Mouse (Mus musculus) layer of hippocampus, postnatal 36 days (tissue): ENCODE measurements at regions not wholly inside any gene's neighbourhood (a gene's known extent, or its start where the extent isn't known, plus 50 kb on each side); places are given as distances from the start of the nearest gene placed in this dataset.

Experiments
- DNase-seq, 2 experiments: peaks; one replicate each; pipeline ENCODE4 v3.0.0; 2022

DNA sequence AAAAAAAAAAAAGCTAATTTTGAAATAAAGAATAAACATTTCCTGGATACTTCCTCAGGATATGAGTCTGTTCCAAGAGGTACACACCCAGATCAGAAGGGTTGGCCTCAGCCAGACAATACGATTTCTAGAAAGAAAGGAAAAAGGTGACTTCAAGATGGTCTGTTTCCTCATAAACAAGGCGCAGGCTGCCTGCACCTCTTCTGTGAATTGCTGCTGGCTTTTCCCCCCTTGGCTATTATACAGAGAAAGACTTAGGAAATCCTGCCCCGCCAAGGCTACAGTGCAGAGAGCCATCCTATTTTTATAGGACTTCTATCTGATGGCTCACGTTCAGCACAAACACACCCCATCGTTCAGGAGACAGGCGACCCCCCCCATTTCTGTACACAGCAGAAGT, 204.8 kb upstream of the Mgmt start:
- no peak for DNase-seq

DNA sequence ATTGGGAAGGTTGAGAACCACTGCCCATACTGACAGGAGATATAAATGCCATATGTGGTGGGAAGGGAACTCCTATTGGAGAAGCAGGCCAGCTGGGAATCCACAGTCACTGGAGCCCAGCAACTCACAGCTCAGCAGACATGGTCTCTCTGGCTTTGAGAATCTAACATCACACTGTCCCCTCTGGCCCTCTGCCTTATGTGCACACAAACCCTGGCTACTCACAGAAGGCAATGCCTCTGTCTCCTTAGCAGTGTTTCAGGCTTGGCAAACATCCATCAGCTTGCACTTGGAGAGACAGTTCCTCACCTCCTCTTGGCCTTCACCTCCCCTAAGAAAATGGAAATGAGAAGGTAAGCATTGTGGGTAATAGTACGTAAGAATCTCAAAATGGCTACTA, 188.2 kb upstream of the Mgmt start:
- DNase-seq, result no peak

GRCm38 (mm10) chr7:136707200-136708003, 187.0 kb upstream of the Mgmt start:
- DNase-seq, result no peak

DNA sequence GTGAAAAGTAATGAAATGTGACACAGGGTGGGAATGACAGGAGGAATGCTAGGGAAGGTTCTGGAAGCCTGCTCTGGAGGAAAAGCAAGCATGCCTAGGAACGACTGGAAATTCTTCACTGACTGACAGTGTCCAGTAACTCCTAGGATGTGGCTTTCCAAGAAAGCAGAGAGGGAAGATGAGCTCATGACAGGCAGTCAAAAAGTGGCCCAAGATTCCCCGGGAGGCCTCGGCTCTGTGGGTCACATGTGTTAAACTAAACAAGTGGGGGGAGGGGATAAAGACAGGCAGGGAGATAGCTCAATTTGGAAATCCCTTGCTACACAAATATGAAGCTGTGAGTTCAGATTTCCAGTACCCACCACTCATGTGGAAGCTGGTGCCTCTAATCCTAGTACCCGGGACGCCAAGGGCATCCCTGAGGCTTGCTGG, 186.4 kb upstream of the Mgmt start:
- no peak for DNase-seq

DNA sequence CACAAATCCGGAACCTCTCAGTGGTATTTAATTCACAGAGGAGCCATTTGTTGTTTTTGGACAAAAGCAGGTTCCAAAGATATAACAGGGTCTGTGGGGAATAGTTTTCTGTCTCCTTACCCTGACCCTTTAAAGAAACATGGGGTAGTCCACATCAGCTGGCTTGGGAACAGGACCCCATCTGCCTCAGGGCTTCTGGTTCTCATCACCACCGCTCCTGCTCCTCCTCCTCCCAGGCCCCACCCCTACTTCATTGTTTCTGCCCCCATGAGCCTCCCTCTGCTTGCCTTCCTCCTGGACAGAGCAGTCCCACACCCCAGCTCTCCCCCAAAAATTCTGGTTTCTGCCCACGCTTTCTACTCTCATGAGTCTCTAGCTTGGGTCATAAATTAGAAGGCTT, 183.8 kb upstream of the Mgmt start:
- no peak for DNase-seq

DNA sequence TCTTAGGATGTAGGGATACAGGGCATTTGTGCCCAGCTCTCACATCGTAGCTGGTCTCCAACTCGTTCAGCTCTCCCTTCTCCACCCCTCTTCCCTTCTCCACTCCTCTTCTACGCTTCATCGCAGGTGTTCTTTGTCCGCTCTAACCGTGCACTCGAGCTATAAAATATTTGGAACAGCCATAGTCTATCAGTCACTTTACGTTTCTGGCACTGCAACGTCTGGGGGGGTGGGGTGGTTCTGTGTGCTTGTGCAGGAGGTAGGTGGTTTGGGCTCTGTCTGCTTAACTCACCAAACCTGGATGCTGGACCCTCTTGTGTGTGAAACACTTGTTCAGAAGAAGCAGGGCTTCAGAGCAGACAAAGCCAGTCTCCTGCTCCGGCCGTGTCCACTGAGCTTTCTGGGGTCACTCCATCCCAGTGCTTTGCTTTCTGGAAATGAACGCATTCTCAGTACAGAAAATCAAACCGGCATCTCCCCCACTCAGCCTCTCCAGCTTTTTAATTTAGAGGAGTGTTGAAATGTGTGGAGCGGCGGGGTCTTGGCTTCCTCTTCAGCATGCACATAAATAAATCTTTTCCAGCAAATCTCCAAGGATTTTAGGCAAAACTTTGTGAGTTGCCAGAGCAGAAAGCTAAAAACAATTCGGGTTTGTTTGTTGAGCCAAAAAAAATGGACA, 181.3 kb upstream of the Mgmt start:
- DNase-seq, result no peak

DNA sequence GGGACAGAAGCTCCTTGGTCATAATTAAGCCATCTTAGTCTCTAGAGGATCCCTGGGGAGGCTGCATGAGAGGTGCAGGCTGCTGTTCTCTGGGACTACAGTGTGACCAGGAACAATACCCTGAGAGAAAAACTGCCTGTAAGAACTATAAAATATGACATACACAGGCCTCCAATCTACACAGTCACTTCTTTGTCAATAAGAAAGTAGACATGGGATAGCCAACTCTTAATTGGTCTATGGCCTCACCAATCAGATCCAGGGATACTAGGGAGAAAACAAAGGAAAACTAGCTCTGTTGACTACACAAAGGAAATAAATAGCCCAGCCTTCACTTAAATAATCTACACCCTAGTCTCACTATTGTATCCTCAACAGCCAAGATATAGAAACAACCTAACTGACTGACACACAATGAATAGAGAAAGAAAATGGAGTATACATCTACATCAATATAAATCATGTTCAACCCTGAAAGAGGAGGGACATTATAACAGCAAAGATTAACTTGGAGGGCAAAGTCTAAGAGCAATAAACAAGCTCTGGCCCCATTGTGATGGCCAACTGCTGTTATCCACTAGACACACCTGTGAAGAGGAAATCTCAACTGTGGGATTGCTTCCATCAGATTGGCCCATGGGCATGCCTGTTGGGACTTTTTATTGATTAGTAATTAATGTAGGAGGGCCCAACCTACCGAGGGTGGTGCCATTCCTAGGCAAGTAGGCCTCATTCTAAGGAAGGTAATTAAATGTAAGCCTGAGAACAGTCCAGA, 166.6 kb upstream of the Mgmt start:
- no peak for DNase-seq

DNA sequence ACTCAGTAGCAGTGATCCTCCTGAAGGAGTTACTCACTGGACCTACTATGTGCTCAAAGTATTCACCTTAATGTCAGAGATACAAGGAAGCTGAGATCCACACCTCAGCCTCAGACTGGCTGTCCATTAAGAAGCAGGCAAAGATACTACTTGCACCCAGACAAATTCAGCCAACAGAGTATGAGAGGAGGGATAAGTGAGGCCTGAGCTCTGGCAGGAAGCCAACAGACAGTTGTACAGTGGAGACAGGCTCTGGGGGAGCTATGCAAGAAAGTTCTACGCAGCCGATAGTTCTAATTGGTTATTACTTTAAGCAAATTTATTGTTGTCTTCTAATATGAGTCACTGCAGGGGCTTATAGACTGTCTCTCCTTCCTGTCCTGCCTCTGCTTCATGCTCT, 152.2 kb upstream of the Mgmt start:
- DNase-seq, result no peak

DNA sequence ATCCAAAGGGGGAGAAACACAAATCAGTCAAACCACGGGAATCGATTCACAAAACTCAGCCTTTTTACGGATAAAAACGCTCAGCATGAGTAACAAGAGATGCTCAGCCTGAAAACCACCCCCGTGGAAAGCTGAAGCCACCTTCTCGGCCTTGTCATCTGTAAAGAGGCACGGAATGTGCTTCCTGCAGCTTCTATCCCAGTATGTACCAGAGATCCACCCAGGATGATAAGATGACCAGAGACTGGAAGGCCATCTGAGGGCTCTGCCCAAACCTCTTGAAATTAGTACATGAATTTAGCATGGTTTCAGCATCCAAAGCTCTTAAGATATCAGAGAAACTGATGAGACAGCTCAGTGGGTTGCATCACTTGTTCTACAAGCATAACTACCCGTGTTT, 149.0 kb upstream of the Mgmt start:
- no peak for DNase-seq

GRCm38 (mm10) chr7:136751477-136751876, 142.9 kb upstream of the Mgmt start:
- no peak for DNase-seq

DNA sequence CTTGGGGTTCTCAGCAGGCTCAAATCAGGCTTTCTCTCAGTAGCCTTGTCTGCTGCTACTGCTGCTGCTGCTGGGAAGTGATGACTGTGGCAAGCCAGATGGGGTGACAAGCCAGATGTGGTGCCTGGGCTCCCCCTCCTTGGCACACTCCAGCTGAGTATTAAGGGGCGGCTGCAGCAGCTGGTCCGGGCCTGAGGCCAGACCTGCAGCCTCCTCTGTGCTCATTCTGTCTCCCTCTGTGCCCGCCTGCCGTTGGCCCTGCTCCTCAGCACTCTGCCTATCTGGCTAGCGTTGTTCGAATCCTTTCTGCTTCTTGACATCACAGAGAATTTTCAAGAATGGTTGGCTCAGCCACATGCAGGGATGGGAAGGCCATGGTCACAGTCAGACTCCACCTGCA, 139.6 kb upstream of the Mgmt start:
- no peak for DNase-seq

DNA sequence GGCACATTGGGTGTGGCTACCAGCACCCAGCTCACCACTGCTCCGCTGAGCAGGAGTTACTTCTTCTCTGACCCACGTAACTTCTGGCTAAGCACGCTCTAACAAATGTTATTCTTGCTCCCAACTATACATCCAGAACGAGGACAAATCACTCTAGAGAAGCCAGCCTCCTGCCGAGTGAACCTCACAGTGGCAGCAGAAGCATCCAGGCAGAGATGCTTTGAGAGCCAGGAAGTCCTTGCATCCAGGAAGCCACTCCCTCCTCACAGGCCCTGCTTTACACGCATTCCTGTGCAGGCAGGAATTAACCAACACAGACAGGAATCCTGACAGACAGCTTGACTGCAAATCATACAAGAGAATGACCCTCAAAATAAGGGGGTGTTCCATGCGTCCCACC, 129.4 kb upstream of the Mgmt start:
- DNase-seq, result no peak

DNA sequence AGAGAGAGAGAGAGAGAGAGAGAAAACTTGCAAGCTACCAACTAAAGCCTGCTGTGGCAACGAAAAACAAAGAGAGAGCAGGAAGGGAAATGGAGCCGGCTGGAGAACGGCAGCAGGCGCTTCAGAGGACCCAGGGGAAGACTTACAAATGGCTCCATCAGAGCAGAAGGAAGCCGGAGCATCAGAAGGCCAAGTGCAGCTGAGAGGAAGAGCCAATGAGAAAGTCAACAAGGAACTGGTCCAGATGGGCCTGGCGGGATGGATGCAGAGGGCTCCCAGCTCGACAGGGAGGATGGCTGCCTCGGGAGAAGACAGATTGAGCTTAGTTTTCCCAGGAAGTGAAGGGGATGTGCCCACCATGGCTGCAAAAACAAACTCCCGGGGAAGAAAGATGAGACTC, 127.2 kb upstream of the Mgmt start:
- no peak for DNase-seq

GRCm38 (mm10) chr7:136780708-136781107, 113.7 kb upstream of the Mgmt start:
- DNase-seq, result no peak

GRCm38 (mm10) chr7:136791162-136791561, 103.3 kb upstream of the Mgmt start:
- DNase-seq, result no peak

GRCm38 (mm10) chr7:136792131-136792530, 102.3 kb upstream of the Mgmt start:
- no peak for DNase-seq

- DNase-seq, result no peak
These were observed 98.0 kb upstream of the Mgmt start for GRCm38 (mm10) chr7:136796415-136796814.

GRCm38 (mm10) chr7:136797780-136798435, 96.5 kb upstream of the Mgmt start:
- no peak for DNase-seq

DNA sequence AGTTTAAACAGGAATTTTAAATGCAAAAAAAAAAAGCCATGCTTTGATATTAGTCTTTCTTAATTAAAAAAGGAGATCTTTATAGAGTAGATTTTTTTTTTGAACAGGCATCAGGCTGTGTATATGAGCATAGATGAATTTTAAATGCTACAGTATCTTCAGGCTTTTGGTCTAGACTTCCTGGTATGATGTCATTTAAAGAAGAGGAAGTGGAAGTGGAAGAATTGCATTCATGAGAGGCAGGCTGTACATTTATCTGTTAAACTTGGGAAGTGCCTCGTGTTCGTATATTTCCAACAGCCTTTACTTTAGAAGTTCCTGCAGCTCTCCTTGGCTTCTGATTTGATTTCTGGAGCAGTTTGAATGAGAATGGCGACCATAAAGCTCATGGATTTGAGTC, 95.8 kb upstream of the Mgmt start:
- no peak for DNase-seq

DNA sequence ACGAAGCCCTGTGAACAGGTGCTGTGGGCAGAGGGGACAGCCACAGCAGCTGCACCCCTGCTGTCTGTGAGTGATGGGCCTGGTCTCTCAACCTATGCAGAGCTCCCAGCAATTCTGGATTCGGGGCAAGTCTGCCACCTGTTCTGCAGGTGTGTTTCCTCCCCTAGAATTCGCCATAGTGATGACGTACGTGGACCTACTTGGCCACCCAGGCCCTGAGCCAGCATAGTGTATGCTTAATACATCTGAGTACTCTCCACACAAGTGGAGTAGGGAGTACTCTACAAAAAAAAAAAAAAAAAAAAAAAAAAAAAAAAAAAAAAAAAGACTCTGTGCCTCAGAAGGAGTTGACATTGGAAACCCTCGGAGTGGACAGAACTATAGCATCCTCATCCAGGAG, 87.3 kb upstream of the Mgmt start:
- DNase-seq, result no peak

DNA sequence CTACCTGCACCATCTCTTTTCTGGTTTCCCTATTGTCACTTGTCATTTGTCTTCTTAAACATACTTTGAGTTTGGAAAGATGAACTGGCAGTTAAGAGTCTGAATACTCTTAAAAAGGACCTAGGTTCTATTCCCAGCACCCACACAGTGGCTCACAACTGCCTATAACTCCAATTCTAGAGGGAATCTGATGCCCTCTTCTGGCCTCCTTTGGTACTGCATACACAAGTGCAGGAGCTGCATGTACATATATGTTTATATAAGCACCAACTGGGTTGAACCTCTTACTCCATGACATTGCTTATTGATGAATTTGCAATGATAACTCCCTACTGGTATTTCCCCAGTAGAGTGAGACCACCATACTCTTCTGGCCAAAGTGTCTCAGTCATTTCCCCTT, 86.4 kb upstream of the Mgmt start:
- no peak for DNase-seq

DNA sequence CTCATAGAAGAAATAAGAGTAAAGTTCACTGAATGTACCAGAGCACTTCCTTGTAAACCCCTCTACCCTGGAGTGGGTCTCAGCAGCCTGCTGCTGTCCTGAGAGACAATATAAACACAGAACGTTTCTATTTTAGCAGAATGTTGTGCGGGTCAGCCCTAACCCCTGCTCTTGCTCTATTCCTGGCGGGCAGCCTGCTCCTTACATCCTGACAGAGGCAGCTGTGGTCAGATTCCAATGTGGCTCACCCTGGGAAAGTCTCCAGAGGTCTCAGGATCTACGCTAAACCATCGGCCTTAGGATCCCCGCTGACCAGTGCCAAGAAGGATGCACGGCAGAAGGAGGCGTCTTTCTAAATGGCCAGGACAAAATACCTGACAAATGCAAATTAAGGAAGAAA, 84.8 kb upstream of the Mgmt start:
- no peak for DNase-seq
